Mouse (Mus musculus) gastrocnemius, adult 8-10 months (tissue): ENCODE measurements around the gene 2610042L04Rik. TPM values are rescaled to one million over a fixed set of nuclear protein-coding genes. Genes with fewer than 3 reads are reported as not detected.
"Not testable (repeated sequence)": the region's sequence is repeated elsewhere in the genome, so short reads cannot be mapped to it uniquely, and the experiment has no call there.

ENCODE experiments used
- DNase-seq, 2 experiments: peaks; one replicate each; pipeline ENCODE4 v3.0.0; 2022; ENCODE audit warnings: low spot score in 2 of 2
- total RNA-seq, 4 experiments: library from RNA; stranded (reverse); gene quantifications; 2 replicates each; pipeline ENCODE4 v1.2.4; 2022

The 2610042L04Rik gene
- total RNA-seq: not detected

GRCm38 (mm10) chr14:4334476-4335080 is at the start of gene 2610042L04Rik:
Gene 2610042L04Rik, plus strand, starts transcription at chr14:4334763.
- not testable (repeated sequence) for DNase-seq

GRCm38 (mm10) chr14:4316983-4317382 is 17.6 kb upstream of the 2610042L04Rik start, which contains the start of gene Gm3149:
Gene Gm3149, plus strand, starts transcription at chr14:4317283.
- DNase-seq: not testable (repeated sequence)

DNA sequence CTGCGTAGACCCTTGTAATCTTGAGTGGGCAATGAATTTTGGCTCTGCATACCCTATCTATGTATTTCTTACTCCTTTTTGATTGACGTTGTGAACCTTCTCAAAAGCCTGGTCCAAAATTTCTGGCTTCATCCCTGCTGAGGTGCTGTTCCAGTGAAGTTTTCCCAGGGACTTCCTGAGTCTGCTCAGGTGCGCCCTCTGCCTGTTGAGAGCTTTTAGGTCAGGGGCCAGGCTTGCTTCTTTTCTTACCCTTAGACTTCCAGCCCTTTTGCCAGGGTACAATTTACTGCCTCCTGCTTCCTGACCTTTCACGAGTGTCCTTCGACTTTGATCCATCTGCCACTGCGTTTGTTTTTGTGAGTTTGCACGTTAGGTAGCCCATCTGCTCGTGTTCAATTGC is 943 bp downstream of the 2610042L04Rik start:
- not testable (repeated sequence) for DNase-seq

DNA sequence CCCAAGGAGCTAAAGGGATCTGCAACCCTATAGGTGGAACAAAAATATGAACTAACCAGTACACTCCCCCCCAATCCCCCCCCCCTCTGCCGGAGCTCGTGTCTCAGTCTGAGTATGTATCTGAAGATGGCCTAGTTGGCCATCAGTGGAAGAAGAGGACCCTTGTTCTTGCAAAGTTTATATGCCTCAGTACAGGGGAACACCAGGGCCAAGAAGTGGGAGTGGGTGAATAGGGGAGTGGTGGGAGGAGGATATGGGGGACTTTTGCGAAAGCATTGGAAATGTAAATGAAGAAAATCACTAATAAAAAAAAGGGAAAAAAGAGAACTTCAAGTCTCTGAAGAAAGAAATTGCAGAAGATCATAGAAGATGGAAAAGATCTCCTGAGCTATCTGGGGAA is 34.4 kb downstream of the 2610042L04Rik start:
- not testable (repeated sequence) for DNase-seq

DNA sequence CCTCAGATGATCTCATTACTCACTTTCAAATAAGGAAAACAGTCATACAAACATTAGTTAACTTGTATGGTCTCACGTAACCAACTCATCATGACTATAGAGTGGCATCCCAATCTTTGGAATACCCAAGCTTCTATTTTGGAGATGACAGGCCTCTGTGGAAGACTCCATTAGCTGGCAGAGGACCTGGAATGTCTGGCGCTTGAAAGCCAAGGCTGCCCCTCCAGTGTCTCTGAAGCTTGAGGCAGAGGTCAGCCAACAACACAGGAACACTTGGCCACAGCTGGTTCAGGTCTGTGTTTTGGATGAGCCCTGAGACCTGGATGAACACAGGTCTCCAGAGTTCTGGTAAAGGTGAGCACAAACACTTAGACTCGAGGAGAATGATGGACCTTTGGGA is 35.1 kb downstream of the 2610042L04Rik start:
- not testable (repeated sequence) for DNase-seq

- DNase-seq: not testable (repeated sequence)
Measured at GRCm38 (mm10) chr14:4377871-4378270, 43.3 kb downstream of the 2610042L04Rik start.

DNA sequence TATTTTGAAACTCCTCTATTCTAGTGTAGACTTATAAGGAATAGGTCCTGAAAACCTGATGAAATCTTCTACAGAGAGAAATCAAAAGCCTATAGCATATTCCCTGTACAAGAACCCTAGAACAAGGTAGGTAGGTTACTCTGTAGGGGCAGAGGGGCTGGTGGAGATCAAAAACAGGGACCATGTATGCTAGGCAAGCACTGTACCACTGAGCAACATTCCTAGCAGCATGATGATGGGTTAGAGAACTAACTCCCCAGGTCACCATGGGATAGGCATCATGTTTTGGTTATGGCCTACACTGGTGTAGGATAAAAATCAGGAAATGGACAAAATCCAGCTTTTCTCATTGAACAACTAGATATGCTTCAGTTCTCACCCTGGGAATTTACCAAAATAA is 51.0 kb downstream of the 2610042L04Rik start:
- DNase-seq: not testable (repeated sequence)

GRCm38 (mm10) chr14:4392841-4393530 is 58.4 kb downstream of the 2610042L04Rik start:
- not testable (repeated sequence) for DNase-seq

DNA sequence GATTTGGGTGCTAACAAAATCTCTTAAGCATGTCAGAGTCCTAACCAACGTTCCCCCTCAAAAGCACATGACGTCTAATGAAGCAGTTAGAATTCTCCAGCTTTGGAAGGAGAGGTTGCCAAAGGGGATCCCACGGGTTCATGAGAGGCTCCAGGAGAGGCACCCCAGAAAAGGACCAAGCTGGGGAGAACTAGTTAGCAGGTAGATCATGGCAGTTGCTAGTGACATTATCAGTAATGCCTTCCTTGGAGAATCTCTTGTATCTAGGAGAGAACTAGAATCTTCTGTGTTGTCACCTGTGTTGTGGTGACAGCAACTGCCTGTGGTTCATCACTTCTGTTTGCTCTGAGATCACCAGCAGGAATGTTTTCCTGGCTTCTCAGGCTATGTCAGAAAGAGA is 62.7 kb downstream of the 2610042L04Rik start, which contains the start of gene Gm3159:
TSS of gene Gm3159 (plus strand) at position 301 of the 400 bp plus-strand sequence.
- DNase-seq: not testable (repeated sequence)

DNA sequence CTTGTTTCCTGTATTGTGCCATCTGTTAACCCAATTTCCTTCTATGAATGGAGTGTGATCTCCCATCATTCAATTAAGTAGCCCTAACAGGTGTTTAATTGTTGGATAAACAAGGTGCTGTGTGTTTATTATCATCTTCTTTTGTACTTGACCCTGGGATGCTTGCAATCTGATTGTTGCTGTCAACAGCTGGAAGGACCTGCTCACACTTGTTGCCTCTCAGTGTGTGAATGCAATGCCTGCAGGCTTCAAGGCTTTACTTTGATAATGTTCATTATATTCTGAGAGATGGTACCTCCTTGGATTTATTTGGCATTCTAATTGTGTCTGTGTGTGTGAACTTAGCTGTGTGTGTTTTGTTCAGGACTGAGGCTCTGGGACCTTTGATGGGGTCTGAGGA is 64.1 kb downstream of the 2610042L04Rik start:
- DNase-seq: not testable (repeated sequence)

DNA sequence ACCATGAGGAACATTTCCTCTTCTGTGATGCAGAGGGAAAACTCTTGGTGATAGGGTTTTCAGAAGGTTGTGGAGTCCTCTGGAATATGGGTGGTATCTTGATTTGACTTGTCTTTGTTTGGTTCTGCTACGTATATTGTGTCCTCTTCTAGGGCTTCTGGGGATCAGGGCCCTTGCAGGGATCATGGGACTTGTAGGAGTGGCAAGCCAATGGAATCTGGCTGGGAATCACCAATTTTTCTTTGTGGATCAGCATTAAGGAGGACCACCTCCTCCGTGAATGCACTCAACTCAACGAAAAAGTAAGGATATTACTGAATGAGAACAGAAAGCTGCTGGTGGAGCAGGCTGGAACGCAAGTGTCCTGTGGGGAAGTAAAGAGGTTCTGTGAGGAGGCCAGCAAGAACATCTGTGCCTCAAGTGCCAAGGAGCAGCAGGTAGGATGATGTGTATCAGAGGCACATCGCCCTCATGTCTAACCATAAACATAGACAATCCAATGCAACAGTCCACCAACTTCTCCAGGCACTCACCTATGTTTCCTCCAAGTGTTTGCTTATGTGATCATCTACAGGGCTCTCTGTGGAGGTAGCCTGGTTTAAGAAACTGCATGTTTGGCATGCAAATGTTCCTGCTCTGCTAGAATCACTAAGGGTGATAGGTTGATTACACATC is 65.7 kb downstream of the 2610042L04Rik start:
- not testable (repeated sequence) for DNase-seq

DNA sequence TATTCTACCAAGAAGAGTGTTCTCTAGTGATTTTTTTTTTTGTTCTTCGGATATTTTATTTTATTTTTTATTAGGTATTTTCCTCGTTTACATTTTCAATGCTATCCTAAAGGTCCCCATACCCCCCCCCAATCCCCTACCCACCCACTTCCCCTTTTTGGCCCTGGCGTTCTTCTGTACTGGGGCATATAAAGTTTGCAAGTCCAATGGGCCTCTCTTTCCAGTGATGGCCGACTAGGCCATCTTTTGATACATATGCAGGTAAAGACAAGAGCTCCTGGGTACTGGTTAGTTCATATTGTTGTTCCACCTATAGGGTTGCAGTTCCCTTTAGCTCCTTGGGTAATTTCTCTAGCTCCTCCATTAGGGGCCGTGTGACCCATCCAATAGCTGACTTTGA is 66.7 kb downstream of the 2610042L04Rik start:
- DNase-seq: not testable (repeated sequence)

DNA sequence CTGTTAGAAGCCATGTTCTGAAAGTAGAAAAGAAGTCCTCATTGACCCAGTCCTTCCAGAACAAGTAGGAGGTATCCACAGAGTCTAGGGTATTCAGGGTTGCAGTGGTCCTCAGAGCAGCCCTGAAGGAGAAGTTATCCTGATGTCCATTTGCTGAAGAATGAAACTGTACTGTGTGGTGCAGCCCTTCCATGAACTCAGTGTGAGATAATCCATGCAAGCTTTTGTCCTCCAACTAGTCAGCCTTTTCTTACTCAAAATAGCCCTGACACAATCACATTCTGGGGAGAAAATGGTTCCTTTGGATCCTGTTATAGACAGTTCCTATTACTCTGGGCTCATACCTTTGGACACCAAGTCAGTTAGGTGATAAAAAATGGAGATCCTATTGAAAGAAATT is 69.3 kb downstream of the 2610042L04Rik start:
- DNase-seq: not testable (repeated sequence)

Other genes starting within 250 kb of the 2610042L04Rik start
- under 1 TPM in 2 of 4 experiments, not detected in 2; 0.24 to 0.34 TPM for gene Gm8108, start 224.2 kb upstream of the 2610042L04Rik start, total RNA-seq
- not detected for gene Gm3127, start 169.7 kb upstream of the 2610042L04Rik start, total RNA-seq
- not detected for gene Gm2974, start 152.2 kb upstream of the 2610042L04Rik start, total RNA-seq
- gene Gm3138, start 85.1 kb upstream of the 2610042L04Rik start, total RNA-seq: not detected
- gene Gm3149, start 17.5 kb upstream of the 2610042L04Rik start, total RNA-seq: not detected
- not detected for gene Gm3159, start 62.8 kb downstream of the 2610042L04Rik start, total RNA-seq
- gene Gm3164, start 80.7 kb downstream of the 2610042L04Rik start, total RNA-seq: under 1 TPM in 2 of 4 experiments, not detected in 2; 0.17 to 0.32 TPM
- not detected for gene Gm3173, start 96.2 kb downstream of the 2610042L04Rik start, total RNA-seq
- not detected for gene Gm3182, start 147.0 kb downstream of the 2610042L04Rik start, total RNA-seq
- gene Gm3047, start 220.6 kb downstream of the 2610042L04Rik start, total RNA-seq: not detected